Mouse (Mus musculus) CH12F3 (cell line): Measurements from ENCODE around the gene Klk7.

Experiments used
- in situ Hi-C: fragments of 300-500 bp; cut with MboI; formaldehyde crosslinking; loops from 2 replicates; pipeline ENCODE4 v1.14.3; 2020; ENCODE audit warnings: low sequenced_read_pairs

Klk7 gene

GRCm38 (mm10) chr7:43796355-43796754, 14.7 kb upstream of the Klk7 start:
- in situ Hi-C loops = no loop called here

GRCm38 (mm10) chr7:43797333-43797769, 13.7 kb upstream of the Klk7 start, which contains the start of gene Klk8:
TSS of gene Klk8 (plus strand) at chr7:43797577.
- in situ Hi-C loops = no loop called here

GRCm38 (mm10) chr7:43797844-43798462, 13.1 kb upstream of the Klk7 start:
- in situ Hi-C loops = no loop called here

GRCm38 (mm10) chr7:43799876-43800275, 11.2 kb upstream of the Klk7 start:
- in situ Hi-C loops = no loop called here

- in situ Hi-C loops = no loop called here
These were observed 4.1 kb downstream of the Klk7 start for GRCm38 (mm10) chr7:43815211-43815610.

GRCm38 (mm10) chr7:43816746-43817145, 5.7 kb downstream of the Klk7 start:
- in situ Hi-C loops = no loop called here

GRCm38 (mm10) chr7:43821581-43821980, 10.5 kb downstream of the Klk7 start:
- in situ Hi-C loops = no loop called here

GRCm38 (mm10) chr7:43824199-43824598, 13.1 kb downstream of the Klk7 start, which contains the start of gene Klk6:
TSS of gene Klk6 (plus strand) at chr7:43824499.
- in situ Hi-C loops = no loop called here

- in situ Hi-C loops = no loop called here
These were observed 15.0 kb downstream of the Klk7 start for GRCm38 (mm10) chr7:43826056-43826455.

- in situ Hi-C loops = no loop called here
These were observed 16.6 kb downstream of the Klk7 start for GRCm38 (mm10) chr7:43827706-43828105.

GRCm38 (mm10) chr7:43829006-43829405, 17.9 kb downstream of the Klk7 start:
- in situ Hi-C loops = no loop called here

GRCm38 (mm10) chr7:43841701-43842100, 30.6 kb downstream of the Klk7 start, which contains the start of gene Klk5:
TSS of gene Klk5 (plus strand) at chr7:43841971.
- in situ Hi-C loops = no loop called here

GRCm38 (mm10) chr7:43843801-43844200, 32.7 kb downstream of the Klk7 start:
- in situ Hi-C loops = no loop called here

GRCm38 (mm10) chr7:43851616-43852015, 40.5 kb downstream of the Klk7 start:
- in situ Hi-C loops = no loop called here

- in situ Hi-C loops = no loop called here
These were observed 43.7 kb downstream of the Klk7 start for GRCm38 (mm10) chr7:43854642-43855380.

GRCm38 (mm10) chr7:43855709-43856108, 44.6 kb downstream of the Klk7 start:
- in situ Hi-C loops = no loop called here

GRCm38 (mm10) chr7:43856307-43856706, 45.2 kb downstream of the Klk7 start:
- in situ Hi-C loops = no loop called here

- in situ Hi-C loops = no loop called here
These were observed 46.4 kb downstream of the Klk7 start for GRCm38 (mm10) chr7:43857501-43857900.

- in situ Hi-C loops = no loop called here
These were observed 49.3 kb downstream of the Klk7 start for GRCm38 (mm10) chr7:43860411-43860810.
